Mouse (Mus musculus) embryonic stem cell, embryonic (primary cell): ENCODE results near the gene Nfix.

Experiments
- CTCF ChIA-PET, 4 experiments: fragments of 300-600 bp in 2 of 4; fragments of 350-600 bp in 2 of 4; sonication (Branson Sonifier 250); formaldehyde crosslinking; loops; one replicate each; lab custom pipeline; 2022; ENCODE audit warnings: inconsistent platforms in 2 of 4; lab: Charles Lee
- POLR2A ChIA-PET, 4 experiments: fragments of 300-600 bp in 2 of 4; fragments of 350-600 bp in 2 of 4; sonication (Branson Sonifier 250); formaldehyde crosslinking; loops; one replicate each; lab custom pipeline; 2022; ENCODE audit warnings: antibody characterized with exemption in 4 of 4, inconsistent platforms in 1 of 4; lab: Charles Lee

Gene Nfix

GRCm38 (mm10) chr8:84814555-84815441 is 14.7 kb upstream of the Nfix start:
- ChIA-PET CTCF (interaction anchor here (0.5 to 8.6 kb wide), 118 partner anchors 8 to 776 kb away, joined by 3 to 259 read pairs (median 5); partner anchors contain the start of genes Nacc1 (in 3 of the 4), G430095P16Rik (in 2 of the 4), Calr (in 1 of the 4) and Dand5 (in 1 of the 4)), POLR2A (interaction anchor here (0.6 to 4.5 kb wide), 68 partner anchors 9 to 256 kb away, joined by 3 to 36 read pairs (median 4); partner anchors contain the start of genes Calr (in 2 of the 4), Rad23a (in 2 of the 4), Trmt1 (in 2 of the 4) and Farsa (in 1 of the 4))

GRCm38 (mm10) chr8:84814240-84814554 is 14.1 kb upstream of the Nfix start:
- ChIA-PET CTCF (interaction anchor here (0.5 to 8.6 kb wide), 40 partner anchors 9 to 247 kb away, joined by 3 to 259 read pairs (median 7); partner anchors contain the start of genes Calr (in 1 of the 4), Dand5 (in 1 of the 4), G430095P16Rik (in 1 of the 4) and Lyl1 (in 1 of the 4)), POLR2A (interaction anchor here in 2 of 4 experiments (1.1 to 4.5 kb wide), 16 partner anchors 9 to 159 kb away, joined by 3 to 36 read pairs (median 11); partner anchors contain the start of genes Calr (in 2 of the 2), Rad23a (in 1 of the 2) and Trmt1 (in 1 of the 2))

GRCm38 (mm10) chr8:84813830-84814229 is 13.7 kb upstream of the Nfix start:
- POLR2A ChIA-PET, result interaction anchor here in 3 of 4 experiments (0.5 to 4.5 kb wide), 22 partner anchors 10 to 166 kb away, joined by 3 to 36 read pairs (median 4); partner anchors contain the start of genes Calr (in 1 of the 3), Gcdh (in 1 of the 3), Nacc1 (in 1 of the 3) and Rad23a (in 1 of the 3)
- CTCF ChIA-PET, result interaction anchor here (0.6 to 8.6 kb wide), 62 partner anchors 9 to 451 kb away, joined by 3 to 259 read pairs (median 5); partner anchors contain the start of genes Dand5 (in 2 of the 4), Lyl1 (in 2 of the 4), Nacc1 (in 1 of the 4) and Syce2 (in 1 of the 4)

- CTCF ChIA-PET, result interaction anchor here (0.5 to 8.6 kb wide), 75 partner anchors 8 to 787 kb away, joined by 3 to 259 read pairs (median 4); partner anchors contain the start of genes Dand5 (in 2 of the 4), Lyl1 (in 2 of the 4), Trmt1 (in 2 of the 4) and G430095P16Rik (in 1 of the 4)
Measured at GRCm38 (mm10) chr8:84813059-84813458, 12.9 kb upstream of the Nfix start.

GRCm38 (mm10) chr8:84811303-84811702 is 11.2 kb upstream of the Nfix start:
- CTCF ChIA-PET, result interaction anchor here (0.6 to 8.6 kb wide), 25 partner anchors 12 to 217 kb away, joined by 3 to 259 read pairs (median 3); partner anchors contain the start of genes G430095P16Rik (in 1 of the 4) and Lyl1 (in 1 of the 4)
- POLR2A ChIA-PET, result interaction anchor here (0.6 to 1.6 kb wide), 9 partner anchors 10 to 151 kb away, joined by 3 to 8 read pairs (median 4); partner anchors contain the start of gene Calr (in 1 of the 4)

More at GRCm38 (mm10) chr8:84813059-84813458, 12.9 kb upstream of the Nfix start:
- POLR2A ChIA-PET, result interaction anchor here in 3 of 4 experiments (0.5 to 4.5 kb wide), 18 partner anchors 21 to 774 kb away, joined by 3 to 36 read pairs (median 4); partner anchors contain the start of genes Gcdh (in 1 of the 3), Nacc1 (in 1 of the 3) and Syce2 (in 1 of the 3)

- ChIA-PET CTCF (interaction anchor here (0.6 to 8.6 kb wide), 21 partner anchors 13 to 217 kb away, joined by 3 to 259 read pairs (median 4); partner anchors contain the start of genes G430095P16Rik (in 1 of the 4) and Lyl1 (in 1 of the 4)), POLR2A (interaction anchor here in 3 of 4 experiments (0.6 to 1.6 kb wide), 9 partner anchors 9 to 250 kb away, joined by 3 to 8 read pairs (median 4); partner anchors contain the start of gene Calr (in 1 of the 3))
Measured at GRCm38 (mm10) chr8:84810896-84811295, 10.8 kb upstream of the Nfix start.

- ChIA-PET CTCF (interaction anchor here in 3 of 4 experiments (0.6 to 8.6 kb wide), 10 partner anchors 14 to 102 kb away, joined by 3 to 259 read pairs (median 6); no protein-coding TSS in a partner anchor), POLR2A (interaction anchor here in 2 of 4 experiments (1.0 to 1.5 kb wide), 2 partner anchors 101 to 102 kb away, joined by 3 to 5 read pairs; no protein-coding TSS in a partner anchor)
Measured at GRCm38 (mm10) chr8:84809941-84810280, 9.8 kb upstream of the Nfix start.

- CTCF ChIA-PET, result interaction anchor here (0.6 to 8.6 kb wide), 11 partner anchors 14 to 228 kb away, joined by 3 to 259 read pairs (median 4); no protein-coding TSS in a partner anchor
- POLR2A ChIA-PET, result interaction anchor here in 1 of 4 experiments (1.1 to 1.5 kb wide), 2 partner anchors 38 to 100 kb away, joined by 5 to 6 read pairs; partner anchors contain the start of gene Calr
Measured at GRCm38 (mm10) chr8:84809109-84809940, 9.2 kb upstream of the Nfix start.

GRCm38 (mm10) chr8:84806031-84806430 is 5.9 kb upstream of the Nfix start:
- ChIA-PET POLR2A (no interaction called here), CTCF (interaction anchor here in 3 of 4 experiments (0.5 to 1.6 kb wide), 3 partner anchors 10 to 69 kb away, joined by 3 to 5 read pairs (median 4); partner anchors contain the start of gene Calr (in 1 of the 3))

- POLR2A ChIA-PET, result interaction anchor here in 2 of 4 experiments (0.9 to 3.6 kb wide), 6 partner anchors 11 to 91 kb away, joined by 3 to 15 read pairs (median 3); partner anchors contain the start of gene Calr (in 1 of the 2)
Measured at GRCm38 (mm10) chr8:84799136-84799931, 810 bp downstream of the Nfix start.

GRCm38 (mm10) chr8:84798446-84799135 is 1.6 kb downstream of the Nfix start:
- POLR2A ChIA-PET, result interaction anchor here in 3 of 4 experiments (0.6 to 3.6 kb wide), 8 partner anchors 11 to 327 kb away, joined by 3 to 15 read pairs (median 3); partner anchors contain the start of gene Calr (in 1 of the 3)
- CTCF ChIA-PET, result interaction anchor here in 3 of 4 experiments (0.5 to 1.3 kb wide), 8 partner anchors 10 to 130 kb away, joined by 3 to 4 read pairs (median 3); no protein-coding TSS in a partner anchor

More at GRCm38 (mm10) chr8:84799136-84799931, 810 bp downstream of the Nfix start:
- CTCF ChIA-PET, result interaction anchor here in 3 of 4 experiments (0.5 to 1.3 kb wide), 8 partner anchors 11 to 129 kb away, joined by 3 to 4 read pairs (median 3); no protein-coding TSS in a partner anchor

- ChIA-PET POLR2A (interaction anchor here in 3 of 4 experiments (0.6 to 3.6 kb wide), 9 partner anchors 10 to 326 kb away, joined by 3 to 15 read pairs (median 3); partner anchors contain the start of gene Calr (in 1 of the 3)), CTCF (interaction anchor here in 1 of 4 experiments (1.3 kb wide), 1 partner anchor 60 kb away, joined by 4 read pairs; no protein-coding TSS in a partner anchor)
Measured at GRCm38 (mm10) chr8:84797971-84798370, 2.2 kb downstream of the Nfix start.

- ChIA-PET CTCF (no interaction called here), POLR2A (interaction anchor here in 3 of 4 experiments (0.6 to 3.6 kb wide), 6 partner anchors 9 to 89 kb away, joined by 3 to 15 read pairs (median 4); no protein-coding TSS in a partner anchor)
Measured at GRCm38 (mm10) chr8:84797256-84797797, 2.8 kb downstream of the Nfix start.

GRCm38 (mm10) chr8:84794486-84794885 is 5.7 kb downstream of the Nfix start:
- POLR2A ChIA-PET, result interaction anchor here in 2 of 4 experiments (0.7 to 1.5 kb wide), 10 partner anchors 12 to 52 kb away, joined by 3 to 7 read pairs (median 4); partner anchors contain the start of gene Calr (in 1 of the 2)
- CTCF ChIA-PET, result interaction anchor here (0.6 to 1.1 kb wide), 7 partner anchors 21 to 157 kb away, joined by 3 to 9 read pairs (median 3); no protein-coding TSS in a partner anchor
